Mouse (Mus musculus): ENCODE measurements around the gene Pde8b.

Pde8b gene

GRCm38 (mm10) chr13:95140460-95141079 lies 109.6 kb downstream of the Pde8b start:
- DNase-seq (ENCODE audit: low spot score) = no peak

- DNase-seq (ENCODE audit: low spot score) = no peak
Measured at GRCm38 (mm10) chr13:95135326-95136150, 114.6 kb downstream of the Pde8b start.

- no peak for DNase-seq (ENCODE audit: low spot score)
Measured at GRCm38 (mm10) chr13:95131848-95132247, 118.3 kb downstream of the Pde8b start.

GRCm38 (mm10) chr13:95131041-95131440 lies 119.1 kb downstream of the Pde8b start:
- DNase-seq (ENCODE audit: low spot score) = no peak

GRCm38 (mm10) chr13:95127288-95127687 lies 122.8 kb downstream of the Pde8b start:
- no peak for DNase-seq (ENCODE audit: low spot score)

- no peak for DNase-seq (ENCODE audit: low spot score)
Measured at GRCm38 (mm10) chr13:95126801-95127200, 123.3 kb downstream of the Pde8b start.

GRCm38 (mm10) chr13:95125546-95126215 lies 124.5 kb downstream of the Pde8b start:
- DNase-seq (ENCODE audit: low spot score) = no peak

GRCm38 (mm10) chr13:95120570-95120969 lies 129.6 kb downstream of the Pde8b start:
- no peak for DNase-seq (ENCODE audit: low spot score)

- no peak for DNase-seq (ENCODE audit: low spot score)
Measured at GRCm38 (mm10) chr13:95113763-95114162, 136.4 kb downstream of the Pde8b start.

- no peak for DNase-seq (ENCODE audit: low spot score)
Measured at GRCm38 (mm10) chr13:95109555-95109954, 140.6 kb downstream of the Pde8b start.

GRCm38 (mm10) chr13:95108035-95108434 lies 142.1 kb downstream of the Pde8b start:
- DNase-seq (ENCODE audit: low spot score) = no peak

- no peak for DNase-seq (ENCODE audit: low spot score)
Measured at GRCm38 (mm10) chr13:95104865-95105264, 145.3 kb downstream of the Pde8b start.

- DNase-seq (ENCODE audit: low spot score) = no peak
Measured at GRCm38 (mm10) chr13:95102985-95103590, 147.0 kb downstream of the Pde8b start.

- DNase-seq (ENCODE audit: low spot score) = no peak
Measured at GRCm38 (mm10) chr13:95101315-95101714, 148.8 kb downstream of the Pde8b start.

GRCm38 (mm10) chr13:95098931-95099720 lies 151.0 kb downstream of the Pde8b start:
- DNase-seq (ENCODE audit: low spot score) = no peak

- DNase-seq (ENCODE audit: low spot score) = no peak
Measured at GRCm38 (mm10) chr13:95096646-95097045, 153.5 kb downstream of the Pde8b start.

- DNase-seq (ENCODE audit: low spot score) = no peak
Measured at GRCm38 (mm10) chr13:95095860-95096259, 154.3 kb downstream of the Pde8b start.

GRCm38 (mm10) chr13:95091546-95092445 lies 158.3 kb downstream of the Pde8b start:
- DNase-seq (ENCODE audit: low spot score) = no peak

- DNase-seq (ENCODE audit: low spot score) = no peak
Measured at GRCm38 (mm10) chr13:95087358-95087787, 162.8 kb downstream of the Pde8b start.

GRCm38 (mm10) chr13:95086033-95086432 lies 164.1 kb downstream of the Pde8b start:
- DNase-seq (ENCODE audit: low spot score) = no peak

- no peak for DNase-seq (ENCODE audit: low spot score)
Measured at GRCm38 (mm10) chr13:95082611-95083010, 167.5 kb downstream of the Pde8b start.
